Mouse (Mus musculus) natural killer cell, adult 2 months (primary cell): ENCODE results near the gene Tfap2a.

Experiments used
- DNase-seq, 2 experiments: peaks; one replicate each; pipeline ENCODE4 v3.0.0; 2022; ENCODE audit warnings: low spot score in 2 of 2

The Tfap2a gene

DNA sequence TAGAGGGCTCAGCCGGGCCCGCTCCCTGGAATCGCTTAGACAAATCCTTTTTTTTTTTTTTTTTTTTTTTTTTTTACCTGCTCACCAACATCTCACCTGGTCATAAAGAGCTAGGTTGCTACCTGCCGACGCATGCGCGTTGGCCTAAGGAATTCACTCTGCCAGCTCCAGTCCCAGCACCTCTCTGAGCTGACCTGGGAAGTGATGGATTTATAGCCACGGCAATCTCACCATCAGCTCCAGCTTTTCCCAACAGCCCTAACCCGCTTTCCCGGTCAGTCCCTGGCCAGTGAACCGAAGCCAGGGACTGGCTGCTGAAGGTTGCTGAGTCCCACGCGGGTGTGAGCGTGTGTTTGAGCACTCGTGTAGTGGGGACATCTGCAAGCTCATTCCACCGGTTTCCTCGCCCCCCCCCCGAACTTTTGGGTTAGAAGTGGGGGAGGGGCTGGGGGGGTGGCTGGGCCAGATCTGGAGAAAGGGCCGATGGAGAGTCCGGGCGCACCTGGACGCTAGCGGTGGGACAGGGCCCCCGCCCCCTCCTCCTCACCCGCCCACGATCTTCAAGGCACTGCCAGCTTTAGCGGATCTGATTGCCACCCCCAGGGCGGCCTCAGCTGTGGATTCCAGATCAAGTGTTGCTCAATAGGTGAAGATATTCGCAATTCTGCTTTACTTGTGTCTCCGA lies at the start of gene Tfap2a:
Gene Tfap2a (minus strand): TSS at position 181 of the 685 bp plus-strand sequence.
- no peak for DNase-seq

DNA sequence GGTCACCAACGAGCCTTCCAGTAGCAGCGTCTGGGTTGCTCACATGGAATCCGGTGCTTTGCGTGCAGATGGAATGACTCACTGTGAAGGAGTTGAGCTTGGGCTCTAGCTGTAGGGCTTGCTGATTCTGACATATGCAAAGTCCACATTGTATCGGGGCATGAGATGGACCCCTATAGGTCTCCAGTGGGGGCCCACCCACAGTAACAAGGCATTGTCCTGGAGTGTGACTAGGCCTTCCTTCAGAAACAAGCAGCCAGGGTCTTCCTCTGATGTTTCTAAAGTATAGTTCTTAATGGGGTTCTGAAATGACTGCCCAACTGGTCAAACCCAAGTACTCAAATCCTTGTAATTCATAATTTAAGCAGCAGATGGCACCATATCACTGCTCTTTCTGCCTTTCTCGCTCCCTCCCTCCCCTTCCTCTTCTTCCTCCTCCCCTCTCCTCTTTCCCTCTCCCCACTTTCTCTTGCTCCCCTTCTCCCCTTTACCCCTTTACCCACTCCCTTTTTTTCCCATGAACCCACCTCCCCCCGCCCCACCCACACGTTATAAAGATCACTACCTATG lies 46.1 kb upstream of the Tfap2a start:
- no peak for DNase-seq

DNA sequence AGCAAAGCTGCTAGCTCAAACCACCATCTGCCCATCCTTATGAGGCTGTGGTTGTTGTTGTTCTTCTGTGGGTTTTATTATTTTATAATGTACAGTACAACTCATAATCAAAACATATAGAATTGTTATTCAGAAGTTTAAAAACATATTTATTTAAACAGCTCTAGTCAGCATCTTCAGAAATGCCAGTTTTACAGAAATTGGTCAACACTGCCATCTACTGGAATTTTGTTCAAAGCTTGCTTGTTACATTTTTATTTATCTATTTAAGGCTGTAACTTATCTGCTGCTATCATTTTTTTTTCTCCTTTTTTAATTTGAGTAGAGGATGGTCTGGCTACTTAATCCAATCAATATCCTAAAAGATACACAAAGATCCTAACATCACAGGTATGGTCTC lies 19.8 kb upstream of the Tfap2a start:
- no peak for DNase-seq

DNA sequence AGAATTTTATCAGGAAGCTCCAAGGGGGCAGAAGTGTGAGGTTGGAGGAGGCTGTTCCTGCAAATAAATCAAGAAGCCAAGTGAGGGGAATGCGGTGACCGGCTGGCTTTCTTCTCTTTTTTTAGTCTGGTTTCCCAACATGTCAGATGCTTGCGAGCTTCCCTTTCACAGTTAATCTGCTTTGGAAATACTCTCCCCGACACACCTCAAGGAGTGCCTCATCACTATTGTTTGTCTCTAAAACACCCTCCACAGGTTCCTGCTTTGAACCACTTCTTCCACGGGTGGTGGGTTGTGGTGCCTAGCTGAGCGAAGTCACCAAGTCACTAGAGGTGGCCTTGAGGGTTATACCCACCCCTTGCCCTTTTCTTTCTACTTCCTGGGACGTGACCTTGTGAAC lies 18.2 kb upstream of the Tfap2a start:
- no peak for DNase-seq

DNA sequence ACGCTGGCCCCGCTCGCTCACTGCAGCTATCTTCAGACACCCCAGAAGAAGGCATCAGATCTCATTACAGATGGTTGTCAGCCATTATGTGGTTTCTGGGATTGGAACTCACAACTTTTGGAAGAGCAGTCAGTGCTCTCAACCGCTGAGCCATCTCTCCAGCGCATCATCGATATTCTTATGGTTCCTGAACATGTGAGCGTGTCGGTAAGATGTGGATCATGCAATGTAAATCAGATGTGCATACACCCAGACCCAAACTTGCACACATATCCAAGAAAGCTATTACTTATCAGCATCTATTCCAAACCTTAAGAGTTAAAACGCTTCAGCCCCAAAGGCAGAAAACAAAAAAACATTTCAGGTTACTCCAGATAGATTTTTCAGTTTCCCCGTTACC lies 15.9 kb upstream of the Tfap2a start:
- DNase-seq: no peak

DNA sequence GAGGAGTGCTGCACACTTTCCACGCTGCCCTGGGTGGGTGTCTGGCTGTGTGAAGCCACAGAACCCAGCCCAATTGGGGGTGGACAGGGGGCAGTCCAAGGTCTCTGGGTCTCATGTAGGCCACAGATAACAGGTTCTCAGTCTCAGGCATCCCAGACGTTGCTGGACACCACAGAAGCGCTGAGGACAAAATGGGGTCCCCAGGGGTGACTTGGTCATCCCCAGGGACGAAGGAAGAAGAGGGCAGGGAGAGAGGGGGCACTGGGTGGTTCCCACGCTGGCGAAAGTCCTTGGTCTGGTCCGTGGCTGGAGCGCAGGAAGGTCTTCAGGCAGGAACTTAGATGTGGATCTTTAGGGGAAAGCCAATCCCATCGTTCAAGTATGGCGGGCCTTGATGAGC lies 13.7 kb upstream of the Tfap2a start:
- DNase-seq: no peak

DNA sequence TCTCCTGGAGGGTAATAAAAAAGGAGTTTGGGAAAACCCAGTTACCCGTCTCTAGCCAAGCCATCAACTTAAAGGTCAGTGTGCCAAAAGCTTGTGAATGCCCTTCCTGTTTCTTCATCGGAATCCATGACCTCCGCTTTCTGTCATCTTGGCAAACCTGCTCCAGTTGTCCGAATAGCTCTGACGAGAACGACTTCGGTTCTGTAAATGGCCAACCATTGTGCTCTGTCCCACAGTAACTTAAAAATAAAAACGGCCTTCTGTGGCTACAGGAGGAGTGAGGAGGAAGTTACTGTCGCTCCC lies 11.4 kb upstream of the Tfap2a start:
- no peak for DNase-seq

DNA sequence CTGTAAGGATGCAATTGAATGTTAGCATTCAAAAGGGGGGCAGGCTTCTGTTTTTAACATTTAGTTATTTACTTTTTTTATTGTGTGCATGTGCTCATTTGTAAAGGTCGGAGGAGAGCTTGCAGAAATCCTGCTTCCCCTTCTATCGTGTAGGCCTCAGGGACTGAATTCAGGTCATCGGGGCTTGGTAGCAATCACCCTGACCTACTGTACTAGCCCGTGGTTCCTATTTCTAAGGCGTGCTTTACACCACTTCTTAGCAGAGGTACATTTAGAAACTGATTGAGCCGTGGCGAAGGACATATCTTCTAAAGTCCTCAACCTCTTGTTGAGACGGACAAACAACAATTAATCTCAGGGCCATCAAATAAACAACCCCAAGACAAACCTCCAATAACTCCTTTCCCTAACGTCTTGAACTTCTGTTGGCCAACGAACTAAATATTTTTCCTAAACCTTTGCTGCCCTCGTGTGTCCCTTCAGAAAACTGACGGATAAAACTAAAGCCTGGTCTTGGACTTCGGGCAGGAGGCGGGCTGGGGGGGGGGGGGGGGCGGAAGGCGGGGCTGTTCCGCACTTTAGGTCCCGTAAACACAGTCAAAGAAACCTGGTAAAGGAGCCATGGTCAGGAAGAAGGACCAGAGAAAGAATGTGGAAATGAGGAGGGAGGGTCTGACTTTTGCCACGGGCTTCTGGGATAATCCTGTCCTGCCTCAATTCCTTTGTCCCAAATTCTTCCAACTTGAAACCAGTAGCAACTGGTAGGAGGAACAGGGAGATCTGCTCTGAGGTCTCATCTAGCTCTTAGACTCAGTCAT lies 10.8 kb upstream of the Tfap2a start:
- DNase-seq: no peak

DNA sequence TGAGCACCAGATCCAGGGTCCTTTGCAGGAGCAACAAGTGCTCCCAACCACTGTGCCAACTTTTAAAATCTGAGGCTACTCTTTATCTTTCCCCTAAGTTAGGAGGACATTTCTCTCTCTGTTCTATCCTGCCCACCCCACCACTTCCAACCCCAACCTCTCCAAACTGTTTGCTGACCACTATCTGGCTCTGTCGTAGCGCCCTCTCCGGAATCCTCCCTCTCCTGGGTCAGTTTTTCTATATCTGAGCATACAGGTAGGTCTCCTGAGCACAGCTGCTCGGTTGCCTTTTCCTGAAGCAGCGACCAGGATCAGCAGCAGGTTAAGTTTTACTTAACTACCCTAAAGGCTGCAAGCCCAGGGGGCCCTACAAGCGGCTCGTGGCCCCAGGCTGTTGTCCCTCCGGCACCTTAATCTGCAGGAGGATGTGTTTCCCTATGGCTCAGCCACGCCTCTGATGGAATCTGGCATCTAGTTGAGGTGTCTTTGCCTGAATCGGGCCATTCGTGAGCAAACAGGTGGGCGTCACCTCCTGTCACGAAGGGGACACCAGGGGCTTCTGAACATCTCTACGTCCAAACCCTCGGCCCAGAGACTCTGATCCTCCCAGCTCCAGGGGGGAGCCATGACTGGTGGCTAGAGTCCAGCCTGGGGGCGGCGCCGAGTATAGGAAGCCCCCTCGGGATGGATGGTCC lies 6.1 kb upstream of the Tfap2a start:
- DNase-seq: no peak

DNA sequence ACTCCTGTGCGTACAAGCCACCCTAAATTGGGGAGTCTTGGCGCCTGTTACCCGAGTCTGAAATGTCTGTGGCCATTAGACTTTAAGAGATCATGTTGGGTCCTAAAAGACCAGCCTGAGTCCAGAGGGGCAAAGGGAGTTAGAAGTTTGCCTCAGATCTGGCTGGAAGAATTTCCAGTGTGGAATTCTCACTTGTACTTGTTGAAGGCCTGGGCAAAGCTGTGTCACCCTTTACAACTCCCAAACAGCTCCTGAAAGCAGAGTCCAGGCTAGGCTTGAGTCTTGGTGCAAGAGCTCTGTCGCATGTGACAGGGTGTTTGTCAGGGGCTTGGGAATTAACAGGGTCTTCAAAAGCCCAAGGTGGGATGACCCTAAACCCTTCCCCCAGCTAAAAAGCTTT lies 5.0 kb upstream of the Tfap2a start:
- no peak for DNase-seq

DNA sequence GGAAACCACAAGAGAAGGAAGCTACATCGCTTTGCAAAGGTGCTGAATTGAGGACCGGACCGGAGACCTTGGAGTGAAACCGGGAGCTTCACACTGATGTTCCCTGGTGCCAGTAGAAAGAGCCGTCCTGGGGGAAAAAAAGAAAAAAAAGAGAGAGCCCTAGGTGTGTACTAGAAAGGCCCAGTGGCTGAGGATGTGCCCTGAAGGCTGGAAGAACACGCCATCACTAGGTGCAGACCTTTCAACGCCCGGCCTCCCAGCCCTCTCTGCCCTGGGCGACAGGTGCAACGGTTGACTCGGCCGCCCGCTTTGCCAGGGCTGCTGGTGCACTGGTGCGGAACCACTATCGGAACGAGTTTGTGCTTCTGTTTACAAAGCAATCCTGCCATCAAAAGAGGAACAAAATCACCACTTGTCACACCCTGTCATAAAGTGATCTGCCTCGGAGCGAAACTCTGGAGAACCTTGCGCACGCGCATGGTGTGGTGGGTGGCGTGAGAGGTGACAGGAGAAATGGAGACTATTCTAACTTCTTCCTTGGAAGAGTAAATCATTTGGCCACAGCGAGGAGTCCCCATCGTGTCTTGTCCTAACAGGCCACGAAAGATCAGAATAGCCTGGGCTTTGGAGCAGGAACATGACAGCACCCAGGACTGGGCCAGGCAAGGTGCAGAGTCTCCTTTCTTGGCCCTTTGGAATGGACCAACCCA lies 3.8 kb upstream of the Tfap2a start:
- no peak for DNase-seq

DNA sequence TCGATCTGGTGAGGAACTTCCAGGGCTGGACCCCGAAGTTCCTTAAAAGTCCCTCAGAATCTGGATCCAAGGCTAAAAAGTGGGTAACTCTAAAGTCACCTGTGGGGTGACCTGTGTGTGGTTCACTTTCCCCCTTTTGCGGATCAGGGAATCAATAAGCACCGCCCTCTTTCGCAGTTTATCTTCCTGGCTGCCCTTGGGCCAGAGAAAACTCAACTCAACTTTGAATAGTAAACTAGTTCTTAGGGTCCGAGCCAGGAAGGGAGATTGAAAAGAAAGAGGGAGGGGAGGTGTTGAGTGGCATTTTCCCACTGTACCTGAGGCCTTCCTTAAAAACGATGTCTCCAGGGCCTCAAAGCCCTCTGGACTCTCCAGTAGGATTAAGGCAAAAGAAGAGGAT lies 3.3 kb upstream of the Tfap2a start:
- no peak for DNase-seq

DNA sequence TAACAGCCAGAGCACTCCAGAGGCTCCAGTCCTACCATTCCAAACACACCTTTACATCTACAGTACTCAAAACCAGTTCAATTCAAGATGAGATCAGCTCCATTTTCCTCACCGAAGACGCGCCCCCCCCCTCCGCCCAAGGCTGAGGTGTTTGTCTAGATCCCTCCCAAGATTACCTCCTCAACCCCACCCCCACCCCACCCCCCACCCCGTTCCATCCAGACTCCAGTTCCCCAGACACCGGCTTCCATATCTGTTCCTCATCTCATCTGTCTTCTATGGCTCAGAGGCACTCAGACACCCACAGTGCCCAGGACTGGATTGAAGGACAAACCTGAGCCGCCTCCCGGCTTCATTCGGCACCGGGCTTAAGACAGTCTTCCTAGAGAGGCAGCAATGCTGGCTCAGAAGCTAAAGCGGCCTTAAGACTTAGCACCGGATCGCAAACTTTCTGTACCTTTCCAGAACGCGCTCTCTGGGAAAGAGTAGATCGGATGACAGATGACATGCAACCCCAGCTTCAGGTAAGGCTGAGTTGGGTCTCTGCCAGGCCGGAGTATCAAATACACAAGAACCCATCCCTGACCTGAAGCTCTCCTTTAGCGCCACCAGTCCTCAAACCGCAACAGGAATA lies 2.7 kb upstream of the Tfap2a start:
- DNase-seq: no peak

DNA sequence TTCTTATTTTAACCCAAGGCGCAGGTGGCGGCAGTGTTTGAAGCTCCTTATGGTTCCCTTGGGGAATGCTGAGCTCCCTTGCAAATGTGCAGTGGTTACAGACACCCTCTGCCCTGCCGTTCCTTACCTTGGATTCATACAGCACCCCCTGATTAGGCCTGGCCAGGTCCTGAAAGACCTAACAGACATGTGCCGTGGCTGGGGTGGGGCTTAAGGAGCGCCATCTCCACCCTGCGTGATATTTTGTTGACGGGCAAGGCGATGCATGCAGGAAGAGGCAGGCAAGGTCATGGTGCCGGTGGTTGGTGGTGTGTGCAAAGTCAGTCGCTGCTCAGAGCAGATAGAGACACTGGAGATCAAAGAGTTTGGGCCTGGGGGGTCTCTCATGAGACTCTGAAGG lies 1.7 kb upstream of the Tfap2a start:
- no peak for DNase-seq

DNA sequence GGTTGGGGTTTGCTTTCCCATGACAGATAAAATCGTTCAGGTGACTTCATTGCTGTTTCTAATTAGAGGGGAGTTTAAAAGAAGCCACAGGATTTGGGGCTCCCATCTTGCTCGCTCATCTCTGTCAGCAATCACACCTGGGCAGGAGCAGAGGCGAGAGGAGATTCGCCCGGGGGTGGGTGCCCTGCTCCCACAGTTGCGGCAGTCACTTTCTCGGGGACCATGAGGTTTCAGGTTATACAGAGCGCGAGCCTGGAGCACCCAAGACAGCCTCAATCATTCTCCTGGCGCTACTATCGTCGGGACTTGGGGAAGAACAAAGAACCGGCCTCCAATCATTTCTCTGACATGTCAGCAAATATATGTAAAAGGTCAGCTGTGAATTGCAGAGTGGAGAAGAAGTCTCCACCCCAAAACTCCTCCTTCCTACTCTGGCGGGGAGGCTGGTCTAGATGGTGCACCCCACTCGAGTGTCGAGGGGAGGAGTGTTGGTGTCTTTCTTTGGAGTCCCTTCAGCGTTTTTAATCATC lies 1.0 kb upstream of the Tfap2a start:
- DNase-seq: no peak

DNA sequence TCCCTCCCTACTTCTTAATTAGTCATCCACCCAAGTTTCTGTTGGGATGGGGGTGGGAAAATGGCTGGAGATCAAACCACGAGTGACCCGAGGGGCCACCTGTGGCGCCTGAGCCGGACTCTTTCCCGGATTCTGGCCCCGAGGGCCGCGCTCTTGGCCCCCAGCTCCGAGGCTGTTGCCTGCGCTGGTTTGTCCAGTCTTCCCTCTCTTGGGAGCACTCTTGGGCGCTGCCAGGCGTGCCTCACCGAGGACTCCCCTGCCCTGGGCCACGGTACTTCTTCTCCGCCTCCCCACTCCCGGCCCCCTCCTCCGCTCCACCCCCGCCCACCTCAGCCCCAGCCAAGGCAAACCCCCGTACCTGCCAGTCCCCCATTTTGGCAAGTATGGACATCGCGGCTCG lies 415 bp downstream of the Tfap2a start:
- no peak for DNase-seq

DNA sequence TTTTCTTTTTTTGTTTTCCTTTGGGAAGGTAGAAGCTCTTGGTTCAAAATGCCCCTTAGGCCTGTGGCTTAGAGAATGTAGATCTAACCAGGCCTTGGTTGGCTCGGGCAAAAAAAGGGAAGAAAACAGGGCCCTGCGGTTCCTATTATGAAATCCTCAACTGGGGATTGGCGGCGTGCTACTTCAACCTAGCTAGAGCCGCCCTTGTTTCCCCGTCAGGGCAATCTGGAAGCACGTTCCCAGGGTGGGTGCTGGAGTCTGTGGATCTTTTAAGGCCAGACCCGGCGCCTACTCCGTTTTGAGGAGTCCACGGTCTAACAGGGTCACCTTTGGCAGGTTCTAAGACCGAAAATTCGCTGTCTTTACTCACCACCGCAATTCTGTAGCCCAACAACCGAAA lies 1.1 kb downstream of the Tfap2a start:
- DNase-seq: no peak

DNA sequence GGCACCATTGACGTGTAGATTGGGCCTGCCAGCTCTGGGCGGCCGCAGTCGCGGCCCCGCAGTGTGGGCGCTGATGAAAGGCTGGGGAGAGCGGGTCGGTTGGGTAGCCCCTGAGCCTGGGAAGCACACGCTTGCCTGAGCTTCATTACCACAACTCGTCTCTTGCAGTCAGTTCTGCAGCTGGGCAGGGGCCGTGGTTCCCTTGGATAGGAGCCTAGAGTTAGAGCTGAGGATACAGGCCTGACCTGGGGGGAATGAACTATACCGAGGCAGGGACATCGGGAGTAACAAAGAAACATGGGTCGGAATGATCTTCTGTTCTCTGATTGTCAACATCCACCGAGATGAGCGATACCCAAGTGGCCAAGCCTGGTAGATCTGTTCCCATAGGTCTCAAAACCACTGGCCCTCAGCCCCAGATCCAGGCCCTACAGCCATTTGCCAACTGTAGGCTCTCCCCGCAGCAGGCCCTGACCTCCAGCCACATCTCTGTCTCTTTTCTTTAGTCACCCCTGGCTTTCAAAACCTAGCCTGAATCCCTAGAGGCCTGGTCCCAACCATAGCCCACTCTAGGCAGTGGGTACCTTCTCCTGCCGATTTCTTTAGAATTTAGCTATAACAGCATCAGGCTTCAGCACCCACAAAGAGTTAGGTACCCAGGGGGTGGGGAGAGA lies 1.9 kb downstream of the Tfap2a start:
- no peak for DNase-seq

DNA sequence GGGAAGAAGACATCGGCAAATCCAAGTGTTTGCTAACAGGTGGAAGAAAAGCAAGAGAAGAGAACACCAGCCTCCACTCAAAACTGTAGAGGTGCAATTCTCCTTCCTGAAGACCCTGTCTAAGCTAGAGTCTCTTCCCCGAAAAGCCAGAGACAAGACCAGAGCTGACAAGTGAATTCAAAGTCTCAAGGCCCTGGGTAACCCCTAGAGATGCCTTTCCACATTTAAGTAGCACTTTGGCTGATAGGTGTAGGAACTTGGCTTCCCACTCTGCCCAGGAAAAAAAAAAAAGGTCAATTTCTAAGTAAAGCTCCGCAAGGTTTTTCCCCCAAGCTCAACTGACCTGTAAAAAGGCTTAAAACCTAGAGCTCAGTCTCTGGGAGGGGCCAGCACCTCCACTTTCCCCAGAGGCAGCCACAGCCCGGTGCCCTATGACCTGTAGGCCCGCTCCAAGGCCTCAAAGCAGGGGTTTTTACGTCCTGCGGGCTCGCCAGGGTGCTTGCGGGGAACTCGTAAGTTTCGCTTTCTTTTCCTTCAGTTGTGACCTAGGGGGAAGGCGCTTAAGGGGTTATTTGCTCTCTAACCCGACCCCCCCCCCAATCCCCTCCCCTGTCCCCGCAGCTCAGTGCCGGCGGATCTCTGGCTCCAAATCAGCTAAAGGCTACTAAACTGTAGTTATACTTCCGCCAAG lies 2.6 kb downstream of the Tfap2a start:
- no peak for DNase-seq

DNA sequence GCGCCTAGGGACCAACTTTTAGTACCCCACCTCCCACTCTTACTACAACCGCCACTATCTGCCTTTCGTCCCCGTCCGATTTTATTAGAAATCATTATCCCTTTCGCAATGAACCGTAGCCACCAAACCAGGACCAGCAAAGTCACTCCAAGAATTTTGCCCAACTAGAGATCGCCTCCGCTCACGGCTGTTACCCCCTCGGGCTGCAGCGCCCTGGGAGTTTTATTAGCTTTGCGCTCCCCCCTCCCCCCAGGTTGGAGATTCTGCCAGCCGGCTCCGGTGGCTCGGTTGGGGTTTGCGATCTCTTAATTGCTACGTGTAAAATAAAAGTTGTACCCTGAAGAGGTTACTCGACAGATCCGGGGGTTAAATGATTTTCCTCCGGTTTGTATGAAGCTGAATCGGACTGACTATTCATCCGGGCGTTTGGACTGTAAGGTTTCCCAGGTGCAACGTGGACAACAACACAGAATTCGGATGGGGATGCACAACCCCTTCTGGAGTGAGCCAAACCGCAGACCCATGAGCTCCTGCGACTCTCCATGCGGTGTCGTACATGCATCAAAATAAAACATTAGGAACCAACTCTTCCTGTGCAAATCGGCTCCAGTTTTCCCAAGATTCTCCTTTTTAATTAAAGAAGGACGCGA lies 3.7 kb downstream of the Tfap2a start:
- no peak for DNase-seq
